19 mouse cellular contexts compared by ENCODE assay signal in the genomic region with DNA sequence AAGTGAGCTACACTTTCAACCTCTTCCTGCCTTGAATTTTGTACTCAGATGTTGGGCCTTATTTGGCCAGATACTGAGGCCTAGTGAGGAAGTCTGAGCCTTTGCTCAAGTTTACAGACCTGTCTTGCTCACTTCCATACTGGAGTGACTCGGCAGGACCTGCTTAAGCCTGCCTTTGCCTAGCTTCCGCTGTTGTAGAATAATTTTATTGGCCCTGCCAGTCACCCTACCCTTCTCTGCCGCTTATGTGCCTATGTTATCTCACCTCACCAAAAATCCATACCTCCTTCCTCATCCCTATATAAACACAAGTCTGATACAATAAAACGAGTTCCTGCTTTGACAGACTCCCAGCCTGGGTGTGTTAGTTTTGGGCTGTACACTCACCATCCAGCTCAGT.
"Had no signal": no experiment of that assay in that cellular context is flagged by ENCODE, and none has a peak within 500 bp of the region (broad histone marks: within the 10 kb centered on the region; RNA-seq: fewer than 3 reads in every experiment).

No protein-coding gene starts in this region.

- H3K9me3 ChIP-seq: neural tube, embryonic 15.5 days had no signal

- H3K4me2 ChIP-seq: lung, embryonic 14.5 days; midbrain, embryonic 12.5 days; neural tube, embryonic 13.5 days; neural tube, embryonic 15.5 days had no signal

- H3K36me3 ChIP-seq: midbrain, embryonic 10.5 days; midbrain, embryonic 12.5 days; neural tube, embryonic 13.5 days; neural tube, embryonic 15.5 days had no signal

- H3K4me3 ChIP-seq: midbrain, embryonic 10.5 days; midbrain, embryonic 12.5 days; myocyte; neural tube, embryonic 13.5 days; neural tube, embryonic 15.5 days had no signal

- H3K9ac ChIP-seq: liver, embryonic 14.5 days; lung, embryonic 14.5 days; midbrain, embryonic 12.5 days; neural tube, embryonic 13.5 days; neural tube, embryonic 15.5 days had no signal

- DNase-seq: lung, adult 18-20 months; lung, embryonic 14.5 days; lung, postnatal 10 days; lung, postnatal 4 days; midbrain, embryonic 14.5 days; retina, postnatal 1 day; right cerebral cortex, adult 18-20 months; right cerebral cortex, postnatal 25 days; right cerebral cortex, postnatal 4 days; spleen, adult 18-20 months; thymus, postnatal 14 days; thymus, postnatal 36 days had no signal

- H3K27ac ChIP-seq: liver, embryonic 14.5 days; midbrain, embryonic 10.5 days; midbrain, embryonic 12.5 days; neural tube, embryonic 13.5 days; neural tube, embryonic 15.5 days had no signal

- ATAC-seq: midbrain, embryonic 16.5 days had no signal

- H3K27me3 ChIP-seq: midbrain, embryonic 12.5 days; neural tube, embryonic 13.5 days; neural tube, embryonic 15.5 days had no signal

- H3K4me1 ChIP-seq: midbrain, embryonic 10.5 days; midbrain, embryonic 12.5 days; neural tube, embryonic 13.5 days; neural tube, embryonic 15.5 days had no signal
